ENCODE assay signal across 1 mouse cellular context in the genomic region with DNA sequence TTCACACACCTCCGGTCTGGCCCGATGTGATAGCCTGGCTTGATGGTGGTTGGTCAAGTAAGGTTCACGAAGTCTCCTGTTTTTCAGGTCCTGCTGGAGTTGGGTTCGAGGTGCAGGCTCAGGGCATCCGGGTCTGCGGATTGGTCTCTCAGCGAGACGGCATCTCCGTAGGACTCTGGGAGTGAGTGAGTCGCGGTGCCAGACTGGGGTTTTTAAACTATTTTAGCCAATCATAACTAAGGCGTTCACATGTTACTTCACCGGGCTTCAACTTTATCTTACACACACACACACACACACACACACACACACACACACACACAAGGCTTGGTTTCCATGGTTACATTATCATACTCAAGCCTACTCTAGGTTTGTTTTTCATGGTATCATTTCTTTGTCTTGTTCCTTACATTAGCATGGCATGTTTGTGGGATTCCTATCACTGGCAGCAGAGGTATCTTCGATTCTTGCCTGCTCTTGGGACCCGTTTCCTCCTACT.
TF ChIP-seq lines count a peak whose summit lies in the region.

No protein-coding gene starts in this region.

TF ChIP-seq in MEL, 35 proteins besides CTCF, POLR2A, EP300 and RAD21 (continued from another document):
- TF ChIP-seq MYB (IDR thresholded peaks at IDR 0.05; ENCODE audit: low read depth, low read length) = no peak
- TF ChIP-seq MAFK (IDR thresholded peaks at IDR 0.05; ENCODE audit: borderline replicate concordance, low read depth, low read length) = no peak
- peak; percentile 89 for TF ChIP-seq ETS1 (IDR thresholded peaks at IDR 0.05; ENCODE audit: low read depth, low read length)
- peak; percentile 67 for TF ChIP-seq RCOR1 (IDR thresholded peaks at IDR 0.05; ENCODE audit: low read depth, low read length)
- 0 out of 2 replicates have a peak, but pooled peaks have one; percentile 6 for TF ChIP-seq BHLHE40 (IDR thresholded peaks at IDR 0.05; ENCODE audit: borderline replicate concordance, low read depth, low read length)
- no peak for TF ChIP-seq GABPA (IDR thresholded peaks at IDR 0.05; ENCODE audit: low read depth, low read length)
